Mouse (Mus musculus) ES-Bruce4 (cell line): ENCODE results near the gene Neo1.
"Not testable (repeated sequence)": the region's sequence is repeated elsewhere in the genome, so short reads cannot be mapped to it uniquely, and the experiment has no call there.

Source experiments
- CTCF ChIP-seq: IDR thresholded peaks from one replicate; pipeline ENCODE4 v1.8.1; 2011; ENCODE audit warnings: low read depth, low read length
- EP300 ChIP-seq: IDR thresholded peaks from 2 replicates; pipeline ENCODE4 v1.6.1; 2011; ENCODE audit warnings: low read depth, low read length; ENCODE audit not compliant: insufficient read depth

- TF ChIP-seq EP300, CTCF: not testable (repeated sequence)
Measured at GRCm38 (mm10) chr9:58945910-58946309, 90.3 kb downstream of the Neo1 start.
